Mouse (Mus musculus): ENCODE data around the gene Tspan5.

- TF ChIP-seq CTCF (IDR thresholded peaks at IDR 0.05; ENCODE audit: low read depth) (no peak), EP300 (IDR thresholded peaks at IDR 0.05; ENCODE audit: low read depth) (no peak)
Measured at GRCm38 (mm10) chr3:138764782-138765181, 22.8 kb downstream of the Tspan5 start.
